In the genomic region with DNA sequence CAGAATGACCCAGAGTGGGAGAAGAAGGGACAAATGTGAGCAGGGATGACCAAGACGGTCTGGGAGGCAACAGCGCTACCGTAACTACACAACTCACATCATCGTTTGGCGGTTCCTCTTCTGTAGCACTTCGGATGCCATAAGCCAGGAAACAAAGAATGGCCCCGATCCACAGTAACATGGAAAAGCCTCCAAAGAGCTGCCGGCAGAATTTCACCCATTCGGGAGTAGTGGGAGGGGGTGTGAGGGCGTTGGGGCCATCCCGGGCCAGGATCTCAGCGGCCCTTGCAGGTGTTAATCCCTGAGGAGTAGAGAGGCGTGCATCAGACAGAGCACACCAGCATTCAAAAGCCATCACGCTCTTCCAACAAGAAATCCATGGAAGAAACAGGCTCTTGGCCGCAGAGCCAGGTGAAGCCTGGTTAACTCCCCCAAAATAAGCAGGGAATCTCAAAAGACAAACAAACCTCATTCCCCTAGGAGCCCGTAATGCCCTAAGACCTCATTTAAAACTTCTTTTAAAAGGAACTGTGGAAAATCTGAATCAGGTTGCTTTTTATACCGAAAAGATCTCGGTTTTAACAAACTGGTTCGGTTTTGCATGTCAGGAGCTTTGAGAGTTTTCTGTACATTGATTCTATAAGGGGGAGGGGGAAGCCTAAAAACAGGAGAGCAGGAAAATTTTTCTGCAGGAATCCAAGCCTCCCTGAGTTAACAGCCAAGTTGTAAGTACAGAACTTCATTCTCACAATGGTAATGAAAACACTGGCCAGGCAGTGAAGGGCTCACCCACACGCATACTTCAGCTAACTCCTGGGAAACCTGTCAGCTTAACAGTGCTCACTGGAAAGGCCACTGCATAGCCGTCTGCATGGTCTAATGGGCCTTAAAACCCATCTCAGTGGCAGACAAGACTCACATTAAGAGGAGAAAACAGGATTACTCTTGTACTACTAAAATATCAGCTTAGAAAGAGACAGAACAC, we compare ENCODE assay signal across 12 mouse cellular contexts. TPM values are rescaled to one million over a fixed set of nuclear protein-coding genes. Genes with fewer than 3 reads are reported as not detected.
DNase-seq lines count a peak whose midpoint lies in the region; ATAC-seq and TF ChIP-seq lines count a peak whose summit lies in the region.
"Had no signal": no experiment of that assay in that cellular context is flagged by ENCODE, and none has a peak within 500 bp of the region (broad histone marks: within the 10 kb centered on the region; RNA-seq: fewer than 3 reads in every experiment).

No protein-coding gene starts in this region.

- peak overlapping the region; percentile 35 to 66 for H3K27ac ChIP-seq in heart, embryonic 14.5 days (replicated peaks in 1 of 2; ENCODE audit: control insufficient read depth in 1 of 2, insufficient read depth in 1 of 2, low read depth in 2 of 2, low read length in 2 of 2)
- H3K27ac ChIP-seq in embryonic fibroblast, embryonic 13.5 days (ENCODE audit: insufficient read depth, low read length): 0 out of 2 replicates have a peak overlapping the region, but pooled peaks have one; percentile 7
- H3K27ac ChIP-seq in heart, embryonic 16.5 days (ENCODE audit: low read length): peak overlapping the region; percentile 45
- no peak overlapping the region for H3K27ac ChIP-seq in midbrain, embryonic 11.5 days (ENCODE audit: low read depth, low read length)
- H3K27ac ChIP-seq: intestine, embryonic 15.5 days had no signal

- DNase-seq in heart, postnatal 4 days: no peak
- DNase-seq in midbrain, embryonic 11.5 days (ENCODE audit: low spot score, missing footprints): peak; percentile 81
- no peak for DNase-seq in layer of hippocampus, postnatal 25 days (ENCODE audit: extremely low spot score in 1 of 2, low spot score in 1 of 2)
- DNase-seq in thymus, postnatal 0 days (ENCODE audit: low spot score): no peak
- DNase-seq: adrenal gland, postnatal 10 days; embryo, embryonic 11 days; gastrocnemius, postnatal 10 days; left cerebral cortex, postnatal 4 days had no signal

- peaks cover 79% of the 10 kb centered on the region for H3K36me3 ChIP-seq in heart, embryonic 14.5 days (ENCODE audit: control insufficient read depth, insufficient read depth, low read length)
- H3K36me3 ChIP-seq in heart, embryonic 16.5 days (ENCODE audit: control insufficient read depth, insufficient read depth): peaks cover 68% of the 10 kb centered on the region
- H3K36me3 ChIP-seq in midbrain, embryonic 11.5 days (ENCODE audit: control insufficient read depth, insufficient read depth, low read length): peaks cover 22% of the 10 kb centered on the region

- H3K9me3 ChIP-seq in heart, embryonic 14.5 days (ENCODE audit: control insufficient read depth, low read length): no peaks in the 10 kb centered on the region
- H3K9me3 ChIP-seq in heart, embryonic 16.5 days (replicated peaks; ENCODE audit: control insufficient read depth, low read length): no peaks in the 10 kb centered on the region
- H3K9me3 ChIP-seq in midbrain, embryonic 11.5 days (ENCODE audit: control insufficient read depth, low read length): no peaks in the 10 kb centered on the region
- H3K9me3 ChIP-seq: intestine, embryonic 15.5 days had no signal

- TF ChIP-seq POLR2A in embryonic fibroblast, embryonic 13.5 days (IDR thresholded peaks at IDR 0.05; ENCODE audit: low read depth, low read length): no peak

- H3K9ac ChIP-seq in heart, embryonic 14.5 days (ENCODE audit: low read length): peak overlapping the region; percentile 56
- H3K9ac ChIP-seq in heart, embryonic 16.5 days (ENCODE audit: low read length): peak overlapping the region; percentile 28; the same call in 1 of the 2 replicates
- H3K9ac ChIP-seq in midbrain, embryonic 11.5 days (ENCODE audit: low read length): no peak overlapping the region
- H3K9ac ChIP-seq: intestine, embryonic 15.5 days had no signal

- no peaks in the 10 kb centered on the region for H3K27me3 ChIP-seq in heart, embryonic 14.5 days (ENCODE audit: control insufficient read depth, insufficient read depth, low read length)
- no peaks in the 10 kb centered on the region for H3K27me3 ChIP-seq in heart, embryonic 16.5 days (ENCODE audit: control insufficient read depth, insufficient read depth, low read length)
- H3K27me3 ChIP-seq in midbrain, embryonic 11.5 days (ENCODE audit: control insufficient read depth, insufficient read depth, low read length): no peaks in the 10 kb centered on the region
- H3K27me3 ChIP-seq: intestine, embryonic 15.5 days had no signal

- 68% methylated on average over 21 of the region's 21 CpGs for WGBS in heart, embryonic 14.5 days
- WGBS in heart, embryonic 16.5 days: 73% methylated on average over 21 of the region's 21 CpGs
- 73% methylated on average over 21 of the region's 21 CpGs for WGBS in midbrain, embryonic 11.5 days

- H3K4me2 ChIP-seq in heart, embryonic 14.5 days (ENCODE audit: low read length): no peak overlapping the region
- no peak overlapping the region for H3K4me2 ChIP-seq in heart, embryonic 16.5 days (ENCODE audit: low read depth, low read length)
- H3K4me2 ChIP-seq in midbrain, embryonic 11.5 days: no peak overlapping the region
- H3K4me2 ChIP-seq: intestine, embryonic 15.5 days had no signal

- H3K4me1 ChIP-seq in heart, embryonic 14.5 days (ENCODE audit: control insufficient read depth in 2 of 2, insufficient read depth in 2 of 2, low read length in 2 of 2): peaks cover 42 to 89% of the 10 kb centered on the region in 2 experiments
- peaks cover 17% of the 10 kb centered on the region for H3K4me1 ChIP-seq in embryonic fibroblast, embryonic 13.5 days (ENCODE audit: control insufficient read depth, insufficient read depth, low read length)
- peaks cover 78% of the 10 kb centered on the region for H3K4me1 ChIP-seq in heart, embryonic 16.5 days (ENCODE audit: control insufficient read depth, insufficient read depth, low read length)
- H3K4me1 ChIP-seq in midbrain, embryonic 11.5 days (ENCODE audit: control insufficient read depth, insufficient read depth, low read length): no peaks in the 10 kb centered on the region; the same call in 1 of the 2 replicates

- ATAC-seq in heart, embryonic 14.5 days (ENCODE audit: insufficient number of reproducible peaks, insufficient read depth, low FRiP score, low read depth): no peak
- ATAC-seq in heart, embryonic 16.5 days (replicated peaks; ENCODE audit: extremely low read depth, insufficient read depth, low FRiP score): no peak
- peak; percentile 65; the same call in 1 of the 2 replicates for ATAC-seq in midbrain, embryonic 11.5 days (ENCODE audit: low FRiP score)
- ATAC-seq: intestine, embryonic 15.5 days had no signal

- H3K4me3 ChIP-seq in heart, embryonic 14.5 days (ENCODE audit: control insufficient read depth in 1 of 2, insufficient read depth in 1 of 2, low read depth in 1 of 2, low read length in 2 of 2): no peak overlapping the region
- H3K4me3 ChIP-seq in embryonic fibroblast, embryonic 13.5 days (ENCODE audit: insufficient read depth, low read length): no peak overlapping the region
- H3K4me3 ChIP-seq in heart, embryonic 16.5 days (ENCODE audit: low read length): no peak overlapping the region
- H3K4me3 ChIP-seq in midbrain, embryonic 11.5 days (ENCODE audit: low read depth, low read length): no peak overlapping the region
- H3K4me3 ChIP-seq: intestine, embryonic 15.5 days had no signal

- TF ChIP-seq CTCF in embryonic fibroblast, embryonic 13.5 days (IDR thresholded peaks at IDR 0.05; ENCODE audit: borderline replicate concordance, insufficient read depth, low read length): no peak

RNA-seq across cellular contexts. Expression of a gene that starts 11.9 kb away (rescaled TPM):
- 486 and 537 TPM in 2 replicates for polyA plus RNA-seq in heart, embryonic 14.5 days (2014; fragmentation: Nextera tagmentation; extraction: Ambion mirVana)
- total RNA-seq in heart, postnatal 4 days (2021): 1,000 to 10,000 TPM; 1,042 to 1,100 TPM
- 211 and 238 TPM in 2 replicates for polyA plus RNA-seq in embryonic fibroblast, embryonic 13.5 days (2011; ENCODE audit: insufficient read length, low read depth, missing spikeins)
- polyA plus RNA-seq in heart, embryonic 16.5 days (2015; fragmentation: Nextera tagmentation; extraction: Ambion mirVana): 328 and 335 TPM in 2 replicates
- polyA plus RNA-seq in midbrain, embryonic 11.5 days (2014; fragmentation: Nextera tagmentation; extraction: Ambion mirVana): 81.3 and 87.0 TPM in 2 replicates
- 100 to 1,000 TPM; 496 to 507 TPM for total RNA-seq in layer of hippocampus, postnatal 25 days (2021)
- polyA plus RNA-seq in thymus, postnatal 0 days (2015; fragmentation: Nextera tagmentation; extraction: Ambion mirVana): 106 and 112 TPM in 2 replicates
